Mouse (Mus musculus) megakaryocyte, embryonic 14.5 days (primary cell): ENCODE data around the gene Sema6d. TPM values are rescaled to one million over a fixed set of nuclear protein-coding genes. Genes with fewer than 3 reads are reported as not detected.

ENCODE experiments used
- H3K27me3 ChIP-seq: replicated peaks from 2 replicates; pipeline ENCODE3; 2012; ENCODE audit warnings: inconsistent platforms
- H3K36me3 ChIP-seq: replicated peaks from 2 replicates; pipeline ENCODE3; 2012; ENCODE audit warnings: low read length, inconsistent platforms, mixed read lengths
- H3K4me1 ChIP-seq: 2 replicates; pipeline ENCODE4 v1.6.1; 2012; ENCODE audit warnings: inconsistent platforms
- H3K4me3 ChIP-seq: replicated peaks from 2 replicates; pipeline ENCODE3; 2012; ENCODE audit warnings: moderate library complexity, mild to moderate bottlenecking, inconsistent platforms
- H3K9me3 ChIP-seq: 2 replicates; pipeline ENCODE4 v1.6.1; 2012; ENCODE audit warnings: inconsistent platforms
- FLI1 ChIP-seq: IDR thresholded peaks from 2 replicates; pipeline ENCODE4 v1.6.1; 2012; ENCODE audit warnings: low read length, inconsistent platforms, mixed read lengths
- GATA1 ChIP-seq: IDR thresholded peaks from 3 replicates; pipeline ENCODE4 v1.6.1; 2012; ENCODE audit warnings: mixed read lengths, low read length, inconsistent platforms, borderline replicate concordance
- polyA plus RNA-seq: library from polyadenylated mRNA; stranded (reverse); fragments of >175 nt; gene quantifications from 2 replicates; pipeline ENCODE4 v1.2.3, GENCODE M21; 2012; ENCODE audit warnings: low replicate concordance; ENCODE audit not compliant: insufficient read depth

Sema6d gene
- polyA plus RNA-seq, 1 experiment, result 2.3 TPM

GRCm38 (mm10) chr2:124162001-124162599 lies 72.3 kb downstream of the Sema6d start:
- TF ChIP-seq FLI1, result no peak
- TF ChIP-seq GATA1, result no peak
- no peaks in the 10 kb centered on the region for H3K27me3 ChIP-seq
- H3K9me3 ChIP-seq, result peaks cover 4% of the 10 kb centered on the region; the same call in 1 of the 2 replicates
- H3K36me3 ChIP-seq, result no peaks in the 10 kb centered on the region
- no peak overlapping the region for H3K4me3 ChIP-seq
- no peaks in the 10 kb centered on the region for H3K4me1 ChIP-seq

GRCm38 (mm10) chr2:124168411-124168810 lies 78.6 kb downstream of the Sema6d start:
- Histone ChIP-seq H3K36me3 (no peaks in the 10 kb centered on the region), H3K4me3 (no peak overlapping the region), H3K27me3 (no peaks in the 10 kb centered on the region), H3K4me1 (no peaks in the 10 kb centered on the region), H3K9me3 (no peaks in the 10 kb centered on the region; the same call in 1 of the 2 replicates)
- TF ChIP-seq FLI1 (no peak), GATA1 (no peak)

- Histone ChIP-seq H3K36me3 (no peaks in the 10 kb centered on the region), H3K9me3 (peaks cover 9% of the 10 kb centered on the region; the same call in 1 of the 2 replicates), H3K4me1 (no peaks in the 10 kb centered on the region), H3K4me3 (no peak overlapping the region), H3K27me3 (no peaks in the 10 kb centered on the region)
- no peak for TF ChIP-seq FLI1
- TF ChIP-seq GATA1, result no peak
Measured at GRCm38 (mm10) chr2:124171718-124172117, 81.9 kb downstream of the Sema6d start.

- Histone ChIP-seq H3K4me1 (no peaks in the 10 kb centered on the region), H3K4me3 (no peak overlapping the region), H3K27me3 (no peaks in the 10 kb centered on the region), H3K36me3 (no peaks in the 10 kb centered on the region), H3K9me3 (peaks cover 9% of the 10 kb centered on the region; the same call in 1 of the 2 replicates)
- TF ChIP-seq GATA1 (no peak), FLI1 (no peak)
Measured at GRCm38 (mm10) chr2:124176265-124176664, 86.5 kb downstream of the Sema6d start.

- no peaks in the 10 kb centered on the region for H3K36me3 ChIP-seq
- TF ChIP-seq FLI1 (no peak), GATA1 (no peak)
- no peaks in the 10 kb centered on the region for H3K4me1 ChIP-seq
- no peak overlapping the region for H3K4me3 ChIP-seq
- H3K27me3 ChIP-seq, result no peaks in the 10 kb centered on the region
- H3K9me3 ChIP-seq, result peaks cover 9% of the 10 kb centered on the region; the same call in 1 of the 2 replicates
Measured at GRCm38 (mm10) chr2:124176711-124177169, 87.0 kb downstream of the Sema6d start.

GRCm38 (mm10) chr2:124189271-124189670 lies 99.5 kb downstream of the Sema6d start:
- no peaks in the 10 kb centered on the region for H3K27me3 ChIP-seq
- H3K4me1 ChIP-seq, result no peaks in the 10 kb centered on the region
- no peak overlapping the region for H3K4me3 ChIP-seq
- no peaks in the 10 kb centered on the region for H3K36me3 ChIP-seq
- TF ChIP-seq GATA1, result no peak
- TF ChIP-seq FLI1, result no peak
- H3K9me3 ChIP-seq, result peaks cover 9% of the 10 kb centered on the region

GRCm38 (mm10) chr2:124194041-124194440 lies 104.3 kb downstream of the Sema6d start:
- no peaks in the 10 kb centered on the region for H3K4me1 ChIP-seq
- TF ChIP-seq FLI1, result no peak
- no peak for TF ChIP-seq GATA1
- H3K9me3 ChIP-seq, result peaks cover 4% of the 10 kb centered on the region; the same call in 1 of the 2 replicates
- no peaks in the 10 kb centered on the region for H3K27me3 ChIP-seq
- H3K36me3 ChIP-seq, result no peaks in the 10 kb centered on the region
- no peak overlapping the region for H3K4me3 ChIP-seq

- H3K36me3 ChIP-seq, result no peaks in the 10 kb centered on the region
- no peaks in the 10 kb centered on the region for H3K4me1 ChIP-seq
- TF ChIP-seq GATA1, result no peak
- no peak for TF ChIP-seq FLI1
- no peaks in the 10 kb centered on the region for H3K9me3 ChIP-seq
- no peak overlapping the region for H3K4me3 ChIP-seq
- H3K27me3 ChIP-seq, result no peaks in the 10 kb centered on the region
Measured at GRCm38 (mm10) chr2:124201493-124201892, 111.7 kb downstream of the Sema6d start.

- Histone ChIP-seq H3K9me3 (no peaks in the 10 kb centered on the region), H3K4me1 (no peaks in the 10 kb centered on the region), H3K4me3 (no peak overlapping the region), H3K27me3 (no peaks in the 10 kb centered on the region), H3K36me3 (no peaks in the 10 kb centered on the region)
- no peak for TF ChIP-seq GATA1
Measured at GRCm38 (mm10) chr2:124202475-124202990, 112.8 kb downstream of the Sema6d start.

- no peak for TF ChIP-seq GATA1
- TF ChIP-seq FLI1, result no peak
- peaks cover 13% of the 10 kb centered on the region for H3K4me1 ChIP-seq
- H3K36me3 ChIP-seq, result no peaks in the 10 kb centered on the region
- H3K9me3 ChIP-seq, result no peaks in the 10 kb centered on the region
- H3K27me3 ChIP-seq, result no peaks in the 10 kb centered on the region
- H3K4me3 ChIP-seq, result no peak overlapping the region
Measured at GRCm38 (mm10) chr2:124205811-124206210, 116.0 kb downstream of the Sema6d start.

- no peak overlapping the region for H3K4me3 ChIP-seq
- H3K27me3 ChIP-seq, result no peaks in the 10 kb centered on the region
- TF ChIP-seq FLI1 (no peak), GATA1 (no peak)
- H3K4me1 ChIP-seq, result peaks cover 13% of the 10 kb centered on the region
- no peaks in the 10 kb centered on the region for H3K9me3 ChIP-seq
- H3K36me3 ChIP-seq, result no peaks in the 10 kb centered on the region
Measured at GRCm38 (mm10) chr2:124208251-124208650, 118.5 kb downstream of the Sema6d start.
